15 mouse cellular contexts compared by ENCODE assay signal in genomic region chr5:35238627-35239026, GRCm38 (mm10). TPM values are rescaled to one million over a fixed set of nuclear protein-coding genes. Genes with fewer than 3 reads are reported as not detected.
"Had no signal": no experiment of that assay in that cellular context is flagged by ENCODE, and none has a peak within 500 bp of the region (broad histone marks: within the 10 kb centered on the region; RNA-seq: fewer than 3 reads in every experiment).

No protein-coding gene starts in this region.

- H3K27ac ChIP-seq: left cerebral cortex, adult 2 months; limb, embryonic 10.5 days had no signal

- ATAC-seq: midbrain, embryonic 16.5 days had no signal

- H3K36me3 ChIP-seq: limb, embryonic 10.5 days had no signal

- H3K9ac ChIP-seq: lung, embryonic 14.5 days had no signal

- H3K4me2 ChIP-seq: liver, embryonic 11.5 days; lung, embryonic 14.5 days; midbrain, embryonic 11.5 days had no signal

- H3K4me3 ChIP-seq: left cerebral cortex, adult 2 months; limb, embryonic 10.5 days had no signal

- DNase-seq: kidney, postnatal 10 days; lung, embryonic 14.5 days; lung, postnatal 10 days; lung, postnatal 4 days; right cerebral cortex, adult 18-20 months; thymus, adult 18-20 months; thymus, postnatal 14 days had no signal

- H3K9me3 ChIP-seq: limb, embryonic 10.5 days had no signal

RNA-seq across cellular contexts. Expression of gene Adra2c, which starts 39.5 kb away (rescaled TPM):
- total RNA-seq: megakaryocyte, adult 5-6 weeks had no signal
- polyA plus RNA-seq: limb, embryonic 10.5 days; liver, embryonic 11.5 days; liver, embryonic 16.5 days; lung, embryonic 14.5 days; stomach, embryonic 14.5 days had no signal
